Mouse (Mus musculus) small intestine, adult 2 months (tissue): ENCODE results near the gene Sbno1. TPM values are rescaled to one million over a fixed set of nuclear protein-coding genes. Genes with fewer than 3 reads are reported as not detected.

Source experiments
- H3K27ac ChIP-seq: fragments of 200-500 bp; 2 replicates; pipeline ENCODE4 v1.5.1; 2012; ENCODE audit warnings: low read depth, low read length, control low read depth, inconsistent platforms; ENCODE audit not compliant: insufficient read depth
- H3K27me3 ChIP-seq: fragments of 200-500 bp; 2 replicates; pipeline ENCODE4 v1.6.1; 2012; ENCODE audit warnings: mild to moderate bottlenecking, moderate library complexity, low read length, inconsistent platforms; ENCODE audit not compliant: control insufficient read depth, insufficient read depth
- H3K36me3 ChIP-seq: fragments of 200-500 bp; 2 replicates; pipeline ENCODE4 v1.6.1; 2012; ENCODE audit warnings: mild to moderate bottlenecking, low read length, control low read depth, inconsistent platforms; ENCODE audit not compliant: control insufficient read depth, insufficient read depth
- H3K4me1 ChIP-seq: fragments of 200-500 bp; 2 replicates; pipeline ENCODE4 v1.6.1; 2012; ENCODE audit warnings: low read length, inconsistent platforms, mixed read lengths; ENCODE audit not compliant: control insufficient read depth, insufficient read depth, insufficient read length
- H3K4me3 ChIP-seq: fragments of 200-500 bp; 2 replicates; pipeline ENCODE4 v1.5.1; 2012; ENCODE audit warnings: low read depth, mild to moderate bottlenecking, control low read depth, inconsistent platforms, low read length, moderate library complexity
- CTCF ChIP-seq: fragments of 200-500 bp; IDR thresholded peaks from 2 replicates; pipeline ENCODE4 v1.5.1; 2012; ENCODE audit warnings: low read depth, mild to moderate bottlenecking, control low read depth, inconsistent platforms, low read length, moderate library complexity, mixed read lengths; ENCODE audit not compliant: insufficient replicate concordance, insufficient read length; ENCODE audit errors: extremely low read depth
- POLR2A ChIP-seq: fragments of 200-500 bp; IDR thresholded peaks from 2 replicates; pipeline ENCODE4 v1.6.1; 2012; ENCODE audit warnings: low read depth, mild to moderate bottlenecking, control low read depth, inconsistent platforms, low read length, moderate library complexity
- WGBS: fragments of 180-500 bp; shearing (Covaris S2); methylation state at CpG from one replicate; pipeline ENCODE4 v1.1.7; 2018; 5-methylcytosine and 5-hydroxymethylcytosine counted together
- polyA plus RNA-seq: library from polyadenylated mRNA; depleted of rRNA; stranded (reverse); fragments of >200 nt; gene quantifications from 2 replicates; pipeline ENCODE4 v1.2.3, GENCODE M21; 2012

Sbno1 gene
- polyA plus RNA-seq, 1 experiment = 8.1 TPM

- Histone ChIP-seq H3K4me1 (peaks cover 14% of the 10 kb centered on the region), H3K36me3 (peaks cover 4% of the 10 kb centered on the region; the same call in 1 of the 2 replicates), H3K27ac (peak overlapping the region; percentile 74), H3K4me3 (peak overlapping the region; percentile 92), H3K27me3 (no peaks in the 10 kb centered on the region)
- TF ChIP-seq POLR2A = no peak; the same call in 1 of the 2 replicates
- no peak for TF ChIP-seq CTCF
- 2% methylated on average over 65 of the region's 132 CpGs for WGBS
These were observed 71.9 kb downstream of the Sbno1 start for GRCm38 (mm10) chr5:124353726-124354547.

- Histone ChIP-seq H3K27me3 (no peaks in the 10 kb centered on the region), H3K36me3 (peaks cover 9% of the 10 kb centered on the region), H3K4me3 (peak overlapping the region; percentile 92), H3K4me1 (peaks cover 14% of the 10 kb centered on the region), H3K27ac (peak overlapping the region; percentile 74)
- WGBS = under 1% methylated on average over 32 of the region's 32 CpGs
- TF ChIP-seq CTCF (no peak), POLR2A (no peak; the same call in 1 of the 2 replicates)
These were observed 72.6 kb downstream of the Sbno1 start for GRCm38 (mm10) chr5:124353011-124353725.

GRCm38 (mm10) chr5:124352141-124352920, 73.5 kb downstream of the Sbno1 start:
- Histone ChIP-seq H3K4me1 (peaks cover 14% of the 10 kb centered on the region), H3K36me3 (peaks cover 12% of the 10 kb centered on the region), H3K27me3 (no peaks in the 10 kb centered on the region), H3K27ac (peak overlapping the region; percentile 74), H3K4me3 (peak overlapping the region; percentile 92)
- TF ChIP-seq CTCF (no peak), POLR2A (no peak)
- 3% methylated on average over 30 of the region's 30 CpGs for WGBS

GRCm38 (mm10) chr5:124351604-124352003, 74.2 kb downstream of the Sbno1 start:
- H3K27ac ChIP-seq = peak overlapping the region; percentile 39
- TF ChIP-seq POLR2A (no peak), CTCF (no peak)
- H3K4me3 ChIP-seq = peak overlapping the region; percentile 3; the same call in 1 of the 2 replicates
- H3K4me1 ChIP-seq = peaks cover 14% of the 10 kb centered on the region
- no peaks in the 10 kb centered on the region for H3K27me3 ChIP-seq
- 51% methylated on average over 3 of the region's 3 CpGs for WGBS
- H3K36me3 ChIP-seq = peaks cover 15% of the 10 kb centered on the region

GRCm38 (mm10) chr5:124351111-124351560, 74.7 kb downstream of the Sbno1 start:
- WGBS = 8% methylated on average over 7 of the region's 7 CpGs
- 0 out of 2 replicates have a peak overlapping the region, but pooled peaks have one; percentile 39 for H3K27ac ChIP-seq

GRCm38 (mm10) chr5:124350350-124350749, 75.5 kb downstream of the Sbno1 start:
- Histone ChIP-seq H3K4me3 (no peak overlapping the region), H3K27me3 (no peaks in the 10 kb centered on the region), H3K36me3 (peaks cover 21% of the 10 kb centered on the region), H3K4me1 (peaks cover 14% of the 10 kb centered on the region), H3K27ac (no peak overlapping the region)
- TF ChIP-seq CTCF = no peak
- no peak for TF ChIP-seq POLR2A
- WGBS = 91% methylated on average over 2 of the region's 2 CpGs

More at GRCm38 (mm10) chr5:124351111-124351560, 74.7 kb downstream of the Sbno1 start:
- TF ChIP-seq POLR2A = no peak
- TF ChIP-seq CTCF = no peak
- H3K4me3 ChIP-seq = peak overlapping the region; percentile 21; the same call in 1 of the 2 replicates
- H3K27me3 ChIP-seq = no peaks in the 10 kb centered on the region
- peaks cover 14% of the 10 kb centered on the region for H3K4me1 ChIP-seq
- H3K36me3 ChIP-seq = peaks cover 19% of the 10 kb centered on the region
